Comparison of ENCODE assay signal across 8 mouse cellular contexts in the genomic region with DNA sequence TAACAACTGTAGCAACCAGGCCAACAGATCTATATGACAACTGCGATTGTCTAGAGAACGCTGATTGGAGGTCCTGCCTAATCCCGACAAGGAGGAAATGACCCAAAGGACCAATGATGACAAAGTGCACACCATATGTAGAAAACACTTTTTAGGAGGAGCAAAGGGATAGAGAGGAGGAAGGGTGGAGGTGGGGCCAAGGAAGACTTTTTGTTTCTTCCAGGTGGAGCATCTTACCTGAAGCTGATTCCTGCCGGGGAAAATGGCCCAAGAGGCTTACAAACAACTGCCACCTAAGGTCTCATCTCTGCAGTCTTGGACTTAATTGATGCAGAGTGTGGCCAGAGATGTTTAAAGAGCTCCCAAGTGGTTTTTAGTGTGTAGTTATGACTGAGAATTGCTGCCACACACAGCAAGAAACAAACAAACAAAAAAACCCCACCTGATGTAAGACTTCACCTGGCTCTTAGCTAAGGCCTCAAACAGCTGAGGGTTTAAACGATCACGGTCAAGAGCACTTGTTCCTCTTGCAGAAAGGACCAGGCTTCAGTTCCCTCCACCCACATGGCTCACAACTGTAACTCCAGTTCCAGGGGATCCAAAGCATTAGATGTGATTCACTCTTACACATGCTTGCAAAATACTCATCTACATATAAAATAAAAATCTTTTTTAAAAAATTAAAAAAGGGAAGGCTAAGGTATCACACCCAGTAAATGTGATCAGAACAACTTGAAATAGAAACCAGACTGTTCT. TPM values are rescaled to one million over a fixed set of nuclear protein-coding genes. Genes with fewer than 3 reads are reported as not detected.
DNase-seq lines count a peak whose midpoint lies in the region; ATAC-seq and TF ChIP-seq lines count a peak whose summit lies in the region.

No protein-coding gene starts in this region.

- H3K9me3 ChIP-seq in embryonic facial prominence, embryonic 11.5 days (replicated peaks; ENCODE audit: control insufficient read depth, low read length) = no peaks in the 10 kb centered on the region
- H3K9me3 ChIP-seq in intestine, embryonic 14.5 days (ENCODE audit: control insufficient read depth, low read length) = no peaks in the 10 kb centered on the region
- no peaks in the 10 kb centered on the region for H3K9me3 ChIP-seq in neural tube, embryonic 13.5 days

- ATAC-seq in embryonic facial prominence, embryonic 11.5 days (replicated peaks; ENCODE audit: insufficient number of reproducible peaks, low FRiP score, low TSS enrichment, low read depth) = no peak
- no peak for ATAC-seq in intestine, embryonic 14.5 days (replicated peaks; ENCODE audit: low FRiP score, low TSS enrichment, low read depth)
- ATAC-seq in neural tube, embryonic 13.5 days (ENCODE audit: low read depth) = no peak
- ATAC-seq in frontal cortex, adult (ENCODE audit: low TSS enrichment) = no peak

- 67% methylated on average over 6 of the region's 6 CpGs for WGBS in embryonic facial prominence, embryonic 11.5 days
- 73% methylated on average over 6 of the region's 6 CpGs for WGBS in intestine, embryonic 14.5 days
- 70% methylated on average over 6 of the region's 6 CpGs for WGBS in neural tube, embryonic 13.5 days

- H3K4me2 ChIP-seq in embryonic facial prominence, embryonic 11.5 days (ENCODE audit: low read depth, low read length) = peak overlapping the region; percentile 60
- H3K4me2 ChIP-seq in intestine, embryonic 14.5 days (ENCODE audit: low read length) = peak overlapping the region; percentile 59
- H3K4me2 ChIP-seq in neural tube, embryonic 13.5 days = peak overlapping the region; percentile 82

- no peaks in the 10 kb centered on the region for H3K27me3 ChIP-seq in embryonic facial prominence, embryonic 11.5 days (ENCODE audit: control insufficient read depth, insufficient read depth, low read length)
- H3K27me3 ChIP-seq in intestine, embryonic 14.5 days (replicated peaks; ENCODE audit: control insufficient read depth, insufficient read depth, low read length) = no peaks in the 10 kb centered on the region
- H3K27me3 ChIP-seq in neural tube, embryonic 13.5 days = no peaks in the 10 kb centered on the region

- peaks cover 6% of the 10 kb centered on the region for H3K36me3 ChIP-seq in embryonic facial prominence, embryonic 11.5 days (replicated peaks; ENCODE audit: control insufficient read depth, insufficient read depth, low read depth, low read length)
- peaks cover 23% of the 10 kb centered on the region for H3K36me3 ChIP-seq in intestine, embryonic 14.5 days (ENCODE audit: control insufficient read depth, insufficient read depth, low read length)
- H3K36me3 ChIP-seq in neural tube, embryonic 13.5 days = peaks cover 11% of the 10 kb centered on the region

- H3K9ac ChIP-seq in embryonic facial prominence, embryonic 11.5 days (replicated peaks; ENCODE audit: low read length) = peak overlapping the region; percentile 99
- peak overlapping the region; percentile 90 for H3K9ac ChIP-seq in intestine, embryonic 14.5 days (ENCODE audit: low read length)
- peak overlapping the region; percentile 98 for H3K9ac ChIP-seq in neural tube, embryonic 13.5 days

- no peaks in the 10 kb centered on the region for H3K4me1 ChIP-seq in embryonic facial prominence, embryonic 11.5 days (ENCODE audit: control insufficient read depth, insufficient read depth, low read length)
- peaks cover 14% of the 10 kb centered on the region for H3K4me1 ChIP-seq in intestine, embryonic 14.5 days (replicated peaks; ENCODE audit: control insufficient read depth, insufficient read depth, low read length)
- peaks cover 50% of the 10 kb centered on the region for H3K4me1 ChIP-seq in neural tube, embryonic 13.5 days (replicated peaks)

- H3K27ac ChIP-seq in left cerebral cortex, adult 2 months = peak overlapping the region; percentile 98
- H3K27ac ChIP-seq in embryonic facial prominence, embryonic 11.5 days (replicated peaks; ENCODE audit: low read depth, low read length) = 0 out of 2 replicates have a peak overlapping the region, but pooled peaks have one; percentile 80
- peak overlapping the region; percentile 83; the same call in 1 of the 2 replicates for H3K27ac ChIP-seq in intestine, embryonic 14.5 days (ENCODE audit: low read depth)
- peak overlapping the region; percentile 91 for H3K27ac ChIP-seq in neural tube, embryonic 13.5 days (replicated peaks)

- intact Hi-C loops in left cerebral cortex, adult 2 months (cut with DNase I) = loop anchor here (1.0 to 10.0 kb wide), 2 partner anchors 78 to 341 kb away; a partner anchor contains a TSS

- no peak for DNase-seq in left cerebral cortex, adult 2 months (ENCODE audit: extremely low spot score in 1 of 2, low spot score in 2 of 2)
- DNase-seq in left cerebral cortex, adult 18-20 months (ENCODE audit: low spot score in 2 of 2) = no peak
- no peak for DNase-seq in embryonic facial prominence, embryonic 11.5 days (ENCODE audit: low spot score)
- DNase-seq in intestine, embryonic 14.5 days (ENCODE audit: low spot score) = no peak
- no peak for DNase-seq in right cerebral cortex, postnatal 25 days
- DNase-seq in left cerebral cortex, adult 11 months (ENCODE audit: low spot score) = no peak

- peak overlapping the region; percentile 95 for H3K4me3 ChIP-seq in left cerebral cortex, adult 2 months
- H3K4me3 ChIP-seq in embryonic facial prominence, embryonic 11.5 days (ENCODE audit: low read depth, low read length) = peak overlapping the region; percentile 95; the same call in 1 of the 2 replicates
- H3K4me3 ChIP-seq in intestine, embryonic 14.5 days (ENCODE audit: low read depth, low read length) = peak overlapping the region; percentile 61
- H3K4me3 ChIP-seq in neural tube, embryonic 13.5 days = peak overlapping the region; percentile 82

- no peak for TF ChIP-seq CTCF in left cerebral cortex, adult 2 months (IDR thresholded peaks at IDR 0.05)

RNA-seq across cellular contexts. Expression of a gene that starts 0.7 kb away (rescaled TPM):
- total RNA-seq in left cerebral cortex, adult 2 months (2021) = 100 to 1,000 TPM; 234 to 245 TPM
- total RNA-seq in left cerebral cortex, adult 18-20 months (2021) = 100 to 1,000 TPM; 262 to 270 TPM
- 678 and 720 TPM in 2 replicates for polyA plus RNA-seq in embryonic facial prominence, embryonic 11.5 days (2014; fragmentation: Nextera tagmentation; extraction: Ambion mirVana)
- polyA plus RNA-seq in intestine, embryonic 14.5 days (2014; fragmentation: Nextera tagmentation; extraction: Ambion mirVana) = 740 and 774 TPM in 2 replicates
- polyA plus RNA-seq in neural tube, embryonic 13.5 days (2015; fragmentation: Nextera tagmentation; extraction: Ambion mirVana) = 715 and 824 TPM in 2 replicates

RNA-seq across cellular contexts. Expression of a gene that starts 4.8 kb away (rescaled TPM):
- 10 to 100 TPM; 25.8 to 27.2 TPM for total RNA-seq in left cerebral cortex, adult 2 months (2021)
- total RNA-seq in left cerebral cortex, adult 18-20 months (2021) = 10 to 100 TPM; 30.1 to 31.1 TPM
- 7.4 and 9.6 TPM in 2 replicates for polyA plus RNA-seq in embryonic facial prominence, embryonic 11.5 days (2014; fragmentation: Nextera tagmentation; extraction: Ambion mirVana)
- 8.0 and 12.4 TPM in 2 replicates for polyA plus RNA-seq in intestine, embryonic 14.5 days (2014; fragmentation: Nextera tagmentation; extraction: Ambion mirVana)
- polyA plus RNA-seq in neural tube, embryonic 13.5 days (2015; fragmentation: Nextera tagmentation; extraction: Ambion mirVana) = 10.9 and 13.3 TPM in 2 replicates

RNA-seq across cellular contexts. Expression of a gene that starts 36.7 kb away (rescaled TPM):
- total RNA-seq in left cerebral cortex, adult 2 months (2021) = 10 to 100 TPM in 1 of 2 experiments, 1 to 10 TPM in 1; 6.2 to 10.2 TPM
- total RNA-seq in left cerebral cortex, adult 18-20 months (2021) = 10 to 100 TPM in 1 of 2 experiments, 1 to 10 TPM in 1; 8.6 to 10.3 TPM
- 70.6 and 76.2 TPM in 2 replicates for polyA plus RNA-seq in embryonic facial prominence, embryonic 11.5 days (2014; fragmentation: Nextera tagmentation; extraction: Ambion mirVana)
- polyA plus RNA-seq in intestine, embryonic 14.5 days (2014; fragmentation: Nextera tagmentation; extraction: Ambion mirVana) = 263 and 321 TPM in 2 replicates
- polyA plus RNA-seq in neural tube, embryonic 13.5 days (2015; fragmentation: Nextera tagmentation; extraction: Ambion mirVana) = 67.2 and 71.8 TPM in 2 replicates
